Mouse (Mus musculus): ENCODE measurements around the gene Bod1l.

Bod1l gene

GRCm38 (mm10) chr5:41758671-41759639, 85.2 kb downstream of the Bod1l start:
- no peak for DNase-seq (ENCODE audit: low read depth, low spot score)

GRCm38 (mm10) chr5:41757338-41757737, 86.8 kb downstream of the Bod1l start:
- no peak for DNase-seq (ENCODE audit: low read depth, low spot score)

- no peak for DNase-seq (ENCODE audit: low read depth, low spot score)
Observed at GRCm38 (mm10) chr5:41756396-41756795, 87.7 kb downstream of the Bod1l start.

GRCm38 (mm10) chr5:41755373-41755960, 88.6 kb downstream of the Bod1l start:
- DNase-seq (ENCODE audit: low read depth, low spot score), result peak; percentile 38

GRCm38 (mm10) chr5:41754836-41755235, 89.3 kb downstream of the Bod1l start:
- no peak for DNase-seq (ENCODE audit: low read depth, low spot score)

GRCm38 (mm10) chr5:41754226-41754775, 89.8 kb downstream of the Bod1l start:
- no peak for DNase-seq (ENCODE audit: low read depth, low spot score)

- DNase-seq (ENCODE audit: low read depth, low spot score), result no peak
Observed at GRCm38 (mm10) chr5:41752721-41753120, 91.4 kb downstream of the Bod1l start.

- peak; percentile 19 for DNase-seq (ENCODE audit: low read depth, low spot score)
Observed at GRCm38 (mm10) chr5:41744898-41745780, 99.0 kb downstream of the Bod1l start.

- DNase-seq (ENCODE audit: low read depth, low spot score), result peak; percentile 77
Observed at GRCm38 (mm10) chr5:41744234-41744633, 99.9 kb downstream of the Bod1l start.

GRCm38 (mm10) chr5:41738817-41739216, 105.3 kb downstream of the Bod1l start:
- no peak for DNase-seq (ENCODE audit: low read depth, low spot score)
